Mouse (Mus musculus) small intestine, adult 2 months (tissue): ENCODE data around the gene Abca1. TPM values are rescaled to one million over a fixed set of nuclear protein-coding genes. Genes with fewer than 3 reads are reported as not detected.

Experiments
- H3K27ac ChIP-seq: fragments of 200-500 bp; 2 replicates; pipeline ENCODE4 v1.5.1; 2012; ENCODE audit warnings: low read depth, low read length, control low read depth, inconsistent platforms; ENCODE audit not compliant: insufficient read depth
- H3K27me3 ChIP-seq: fragments of 200-500 bp; 2 replicates; pipeline ENCODE4 v1.6.1; 2012; ENCODE audit warnings: mild to moderate bottlenecking, moderate library complexity, low read length, inconsistent platforms; ENCODE audit not compliant: control insufficient read depth, insufficient read depth
- H3K36me3 ChIP-seq: fragments of 200-500 bp; 2 replicates; pipeline ENCODE4 v1.6.1; 2012; ENCODE audit warnings: mild to moderate bottlenecking, low read length, control low read depth, inconsistent platforms; ENCODE audit not compliant: control insufficient read depth, insufficient read depth
- H3K4me1 ChIP-seq: fragments of 200-500 bp; 2 replicates; pipeline ENCODE4 v1.6.1; 2012; ENCODE audit warnings: low read length, inconsistent platforms, mixed read lengths; ENCODE audit not compliant: control insufficient read depth, insufficient read depth, insufficient read length
- H3K4me3 ChIP-seq: fragments of 200-500 bp; 2 replicates; pipeline ENCODE4 v1.5.1; 2012; ENCODE audit warnings: low read depth, mild to moderate bottlenecking, control low read depth, inconsistent platforms, low read length, moderate library complexity
- CTCF ChIP-seq: fragments of 200-500 bp; IDR thresholded peaks from 2 replicates; pipeline ENCODE4 v1.5.1; 2012; ENCODE audit warnings: low read depth, mild to moderate bottlenecking, control low read depth, inconsistent platforms, low read length, moderate library complexity, mixed read lengths; ENCODE audit not compliant: insufficient replicate concordance, insufficient read length; ENCODE audit errors: extremely low read depth
- POLR2A ChIP-seq: fragments of 200-500 bp; IDR thresholded peaks from 2 replicates; pipeline ENCODE4 v1.6.1; 2012; ENCODE audit warnings: low read depth, mild to moderate bottlenecking, control low read depth, inconsistent platforms, low read length, moderate library complexity
- WGBS: fragments of 180-500 bp; shearing (Covaris S2); methylation state at CpG from one replicate; pipeline ENCODE4 v1.1.7; 2018; 5-methylcytosine and 5-hydroxymethylcytosine counted together
- polyA plus RNA-seq: library from polyadenylated mRNA; depleted of rRNA; stranded (reverse); fragments of >200 nt; gene quantifications from 2 replicates; pipeline ENCODE4 v1.2.3, GENCODE M21; 2012

Abca1 gene
- polyA plus RNA-seq, 1 experiment, result 2.8 TPM

GRCm38 (mm10) chr4:53108194-53108593, 51.5 kb downstream of the Abca1 start:
- TF ChIP-seq CTCF, result no peak
- TF ChIP-seq POLR2A, result no peak
- H3K4me3 ChIP-seq, result no peak overlapping the region
- peak overlapping the region; percentile 48 for H3K27ac ChIP-seq
- H3K27me3 ChIP-seq, result no peaks in the 10 kb centered on the region
- peaks cover 5% of the 10 kb centered on the region; the same call in 1 of the 2 replicates for H3K36me3 ChIP-seq
- 71% methylated on average over 4 of the region's 4 CpGs for WGBS
- H3K4me1 ChIP-seq, result peaks cover 2% of the 10 kb centered on the region; the same call in 1 of the 2 replicates

- TF ChIP-seq POLR2A, result no peak
- TF ChIP-seq CTCF, result no peak
- no peak overlapping the region for H3K27ac ChIP-seq
- H3K4me3 ChIP-seq, result no peak overlapping the region
- H3K4me1 ChIP-seq, result no peaks in the 10 kb centered on the region
- H3K27me3 ChIP-seq, result no peaks in the 10 kb centered on the region
- peaks cover 5% of the 10 kb centered on the region; the same call in 1 of the 2 replicates for H3K36me3 ChIP-seq
- WGBS, result 79% methylated on average over 5 of the region's 5 CpGs
These were observed 53.0 kb downstream of the Abca1 start for GRCm38 (mm10) chr4:53106732-53107131.

GRCm38 (mm10) chr4:53106071-53106470, 53.6 kb downstream of the Abca1 start:
- WGBS, result 82% methylated on average over 3 of the region's 3 CpGs
- no peak overlapping the region for H3K27ac ChIP-seq
- H3K36me3 ChIP-seq, result peaks cover 5% of the 10 kb centered on the region; the same call in 1 of the 2 replicates

GRCm38 (mm10) chr4:53104634-53105033, 55.1 kb downstream of the Abca1 start:
- 85% methylated on average over 3 of the region's 3 CpGs for WGBS
- Histone ChIP-seq H3K27ac (no peak overlapping the region), H3K27me3 (no peaks in the 10 kb centered on the region), H3K4me1 (no peaks in the 10 kb centered on the region), H3K36me3 (peaks cover 5% of the 10 kb centered on the region; the same call in 1 of the 2 replicates), H3K4me3 (no peak overlapping the region)
- no peak for TF ChIP-seq CTCF
- TF ChIP-seq POLR2A, result no peak

More at GRCm38 (mm10) chr4:53106071-53106470, 53.6 kb downstream of the Abca1 start:
- no peak for TF ChIP-seq POLR2A
- no peak for TF ChIP-seq CTCF
- Histone ChIP-seq H3K4me3 (no peak overlapping the region), H3K27me3 (no peaks in the 10 kb centered on the region), H3K4me1 (no peaks in the 10 kb centered on the region)

- 74% methylated on average over 7 of the region's 7 CpGs for WGBS
- no peak overlapping the region for H3K27ac ChIP-seq
- no peaks in the 10 kb centered on the region for H3K4me1 ChIP-seq
- no peak overlapping the region for H3K4me3 ChIP-seq
- TF ChIP-seq CTCF (no peak), POLR2A (no peak)
- peaks cover 6% of the 10 kb centered on the region; the same call in 1 of the 2 replicates for H3K36me3 ChIP-seq
- no peaks in the 10 kb centered on the region for H3K27me3 ChIP-seq
These were observed 57.2 kb downstream of the Abca1 start for GRCm38 (mm10) chr4:53102529-53102928.

- 0 out of 2 replicates have a peak, but pooled peaks cover 1% of the 10 kb centered on the region for H3K36me3 ChIP-seq
- WGBS, result 75% methylated on average over 5 of the region's 5 CpGs
- H3K4me1 ChIP-seq, result no peaks in the 10 kb centered on the region
- no peaks in the 10 kb centered on the region for H3K27me3 ChIP-seq
- no peak overlapping the region for H3K4me3 ChIP-seq
- peak overlapping the region; percentile 45; the same call in 1 of the 2 replicates for H3K27ac ChIP-seq
- TF ChIP-seq CTCF (no peak), POLR2A (no peak)
These were observed 58.4 kb downstream of the Abca1 start for GRCm38 (mm10) chr4:53101306-53101705.

- no peaks in the 10 kb centered on the region for H3K27me3 ChIP-seq
- 0 out of 2 replicates have a peak, but pooled peaks cover 1% of the 10 kb centered on the region for H3K36me3 ChIP-seq
- H3K4me1 ChIP-seq, result no peaks in the 10 kb centered on the region
- 90% methylated on average over 9 of the region's 9 CpGs for WGBS
- TF ChIP-seq POLR2A (no peak), CTCF (no peak)
- H3K27ac ChIP-seq, result no peak overlapping the region
- no peak overlapping the region for H3K4me3 ChIP-seq
These were observed 59.2 kb downstream of the Abca1 start for GRCm38 (mm10) chr4:53100492-53100891.

- 0 out of 2 replicates have a peak, but pooled peaks cover 3% of the 10 kb centered on the region for H3K4me1 ChIP-seq
- WGBS, result 74% methylated on average over 4 of the region's 4 CpGs
- H3K36me3 ChIP-seq, result peaks cover 7% of the 10 kb centered on the region
- no peak for TF ChIP-seq CTCF
- no peak for TF ChIP-seq POLR2A
- H3K27ac ChIP-seq, result no peak overlapping the region
- no peaks in the 10 kb centered on the region for H3K27me3 ChIP-seq
- no peak overlapping the region for H3K4me3 ChIP-seq
These were observed 64.8 kb downstream of the Abca1 start for GRCm38 (mm10) chr4:53094850-53095249.
